Mouse (Mus musculus): Measurements from ENCODE around the gene Sstr4. TPM values are rescaled to one million over a fixed set of nuclear protein-coding genes. Genes with fewer than 3 reads are reported as not detected.

Sstr4 gene
- polyA plus RNA-seq (2012): 0.08 TPM in 1 of 2 replicates, not detected in the other

DNA sequence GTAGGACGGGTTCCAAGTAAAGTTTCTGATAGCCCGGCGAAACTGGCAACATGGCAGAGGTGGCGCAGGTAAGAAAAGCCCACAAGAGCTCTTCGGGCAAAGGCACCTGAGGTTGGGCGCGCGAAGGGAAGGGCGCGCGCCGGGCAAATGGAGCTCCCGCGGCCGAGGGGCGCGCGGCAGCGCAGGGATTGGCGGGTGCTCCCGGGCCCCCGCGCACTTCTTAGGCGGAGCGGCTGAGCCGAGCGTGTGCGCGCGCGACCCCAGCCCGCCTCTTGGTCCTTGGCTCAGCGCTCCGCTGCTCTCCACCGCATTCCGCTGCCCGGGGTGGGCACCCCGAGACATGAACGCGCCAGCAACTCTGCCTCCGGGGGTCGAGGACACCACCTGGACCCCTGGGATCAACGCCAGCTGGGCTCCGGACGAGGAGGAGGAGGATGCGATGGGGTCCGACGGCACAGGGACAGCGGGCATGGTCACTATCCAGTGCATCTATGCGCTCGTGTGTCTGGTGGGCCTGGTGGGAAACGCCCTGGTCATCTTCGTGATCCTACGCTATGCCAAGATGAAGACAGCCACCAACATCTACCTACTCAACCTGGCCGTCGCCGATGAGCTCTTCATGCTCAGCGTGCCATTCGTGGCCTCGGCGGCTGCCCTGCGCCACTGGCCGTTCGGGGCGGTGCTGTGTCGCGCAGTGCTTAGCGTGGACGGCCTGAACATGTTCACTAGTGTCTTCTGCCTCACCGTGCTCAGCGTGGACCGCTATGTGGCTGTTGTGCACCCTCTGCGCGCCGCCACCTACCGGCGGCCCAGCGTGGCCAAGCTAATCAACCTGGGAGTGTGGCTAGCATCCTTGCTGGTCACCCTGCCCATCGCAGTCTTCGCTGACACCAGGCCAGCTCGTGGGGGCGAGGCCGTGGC, at the start of gene Sstr4:
Gene Sstr4, plus strand, starts transcription at position 214 of the 921 bp plus-strand sequence.

DNA sequence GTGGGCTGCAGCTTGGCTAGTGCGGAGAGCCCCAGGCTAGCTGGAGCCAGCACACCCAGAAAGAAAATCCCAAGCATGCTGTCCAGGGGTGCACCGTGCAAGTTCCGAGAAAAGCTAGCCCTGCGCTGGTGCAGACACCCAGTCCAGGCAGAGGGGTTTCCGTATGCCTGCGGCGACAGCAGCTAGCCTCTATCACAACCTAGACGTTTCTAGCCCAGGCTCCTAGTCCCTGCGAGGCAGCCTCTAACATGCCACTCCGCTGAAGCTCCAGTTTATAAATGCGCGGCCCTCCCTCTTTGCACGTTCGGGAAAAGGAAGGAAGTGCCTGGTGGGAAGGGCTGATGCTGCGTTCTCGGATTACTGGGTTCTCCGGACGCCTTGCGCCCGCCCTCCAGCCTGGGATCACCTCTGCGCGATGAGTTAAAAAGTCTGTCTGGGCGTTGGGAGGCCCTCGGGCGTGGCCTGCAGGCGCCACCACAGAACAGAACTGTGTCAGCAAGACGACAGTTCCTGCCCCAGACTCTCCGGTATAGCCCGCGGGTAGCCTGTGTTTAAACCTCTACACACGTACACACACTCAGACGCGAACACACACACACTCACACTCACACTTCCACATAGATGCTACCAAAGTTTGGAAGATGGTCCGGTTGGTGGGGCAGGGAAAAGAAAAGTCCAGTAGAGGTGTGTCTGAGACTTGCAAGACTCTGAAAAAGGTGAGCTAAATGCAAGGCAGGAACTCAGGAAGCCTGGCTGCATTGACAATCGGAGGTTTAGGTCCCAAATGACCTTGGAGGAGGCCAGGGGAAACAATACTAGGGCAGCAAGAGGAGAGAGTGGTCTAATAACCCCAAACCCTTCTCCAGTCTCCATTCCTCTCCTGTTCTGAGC, 13.0 kb downstream of the Sstr4 start, which contains the start of gene Thbd:
Gene Thbd, minus strand, starts transcription at position 319 of the 891 bp plus-strand sequence.

DNA sequence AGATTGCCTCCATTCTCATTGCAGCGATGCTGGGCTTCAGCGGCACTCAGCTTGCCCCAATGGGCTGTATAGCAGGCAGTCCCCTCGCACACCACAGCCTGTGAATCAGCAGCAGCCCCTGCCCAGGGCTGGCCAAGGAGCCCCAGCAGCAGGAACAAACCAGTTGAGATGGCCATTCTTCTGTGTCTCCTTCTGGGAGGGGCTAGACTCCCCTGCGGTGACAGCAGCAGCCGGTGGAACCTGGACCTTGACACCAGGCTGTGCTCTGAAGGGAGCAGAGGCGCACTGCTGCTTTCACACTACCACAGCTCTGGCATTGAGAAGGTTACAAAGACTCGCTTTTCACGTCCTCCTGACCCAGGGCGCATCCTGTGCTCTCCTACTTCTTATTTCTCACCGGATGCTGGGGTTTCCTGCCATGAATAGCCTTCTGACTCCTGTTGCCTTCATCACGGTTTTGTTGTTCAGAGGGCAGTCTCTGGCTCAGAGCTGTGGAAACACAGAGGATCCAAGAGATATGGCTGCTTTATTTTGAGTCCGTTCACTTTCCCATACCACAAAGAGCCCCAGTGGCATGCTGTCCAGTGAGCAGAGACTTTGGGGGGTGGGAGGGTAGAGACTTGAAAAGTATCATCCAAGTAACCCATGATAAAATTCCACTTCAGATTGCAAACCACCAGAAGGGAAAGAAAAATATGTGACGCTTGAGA, 48.3 kb downstream of the Sstr4 start, which contains the start of gene Cd93:
Gene Cd93, minus strand, starts transcription at position 315 of the 710 bp plus-strand sequence.

Other genes with a start within 250 kb of the Sstr4 start
- 1.4 and 2.3 TPM in 2 replicates for gene Thbd, start 12.8 kb downstream of the Sstr4 start, polyA plus RNA-seq (2012)
- gene Cd93, start 48.2 kb downstream of the Sstr4 start, polyA plus RNA-seq (2012): 10.5 and 12.2 TPM in 2 replicates